Mouse (Mus musculus): ENCODE measurements at regions not wholly inside any gene's neighbourhood (a gene's known extent, or its start where the extent isn't known, plus 50 kb on each side); places are given as distances from the start of the nearest gene placed in this dataset.
A peak's percentile ranks its signal among the peaks of the same experiment; 100 is the strongest.

DNA sequence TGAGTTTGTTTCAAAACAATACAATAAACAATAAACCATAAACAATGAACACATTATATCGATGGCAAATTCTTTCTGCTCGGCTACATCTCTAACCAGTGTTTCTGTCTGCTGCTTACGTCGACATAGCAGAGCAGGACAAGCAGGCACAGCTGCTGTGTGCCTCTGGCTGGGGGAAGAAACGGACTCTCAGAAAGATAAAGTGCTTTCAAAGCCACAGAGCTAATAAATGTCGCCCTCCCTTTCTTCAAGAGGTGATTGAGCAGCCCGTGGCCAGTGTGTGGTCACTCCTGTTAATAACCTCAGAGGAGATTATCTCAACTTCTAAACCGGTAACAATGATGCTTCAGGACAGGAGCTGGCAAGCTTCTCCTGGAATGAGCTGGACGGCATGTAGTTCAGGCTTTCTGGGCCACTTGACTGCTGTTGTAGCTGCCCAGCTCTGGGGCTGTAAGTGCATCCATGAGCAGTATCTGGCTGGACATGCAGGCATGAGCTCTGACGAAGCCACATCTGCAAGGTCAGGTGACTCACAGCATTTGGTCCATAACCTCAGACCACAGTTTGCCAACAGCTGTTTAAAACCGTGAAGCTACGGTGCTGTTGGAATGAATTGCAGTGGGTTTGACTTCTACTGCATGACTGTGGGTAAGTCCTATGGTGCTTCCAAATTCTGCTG lies 55.6 kb downstream of the Evx1 start:
- 19% methylated on average over 12 of the region's 12 CpGs for WGBS
- no peak for ATAC-seq (ENCODE audit: insufficient read depth)
- H3K27ac ChIP-seq (ENCODE audit: low read depth): no peak overlapping the region
- no peak overlapping the region; the same call in 1 of the 2 replicates for H3K9ac ChIP-seq
- no peaks in the 10 kb centered on the region for H3K9me3 ChIP-seq (ENCODE audit: low read depth, low read length)
- DNase-seq: peak; percentile 33
- no peaks in the 10 kb centered on the region for H3K27me3 ChIP-seq (ENCODE audit: insufficient read depth, low read length)
- 0 out of 2 replicates have a peak, but pooled peaks cover 5% of the 10 kb centered on the region for H3K4me1 ChIP-seq (ENCODE audit: insufficient read depth)
- H3K36me3 ChIP-seq (ENCODE audit: insufficient read depth): no peaks in the 10 kb centered on the region
- no peak for TF ChIP-seq CTCF (IDR thresholded peaks at IDR 0.05; ENCODE audit: low read depth)
- H3K4me2 ChIP-seq: no peak overlapping the region
- H3K4me3 ChIP-seq (ENCODE audit: low read depth, low read length): no peak overlapping the region

DNA sequence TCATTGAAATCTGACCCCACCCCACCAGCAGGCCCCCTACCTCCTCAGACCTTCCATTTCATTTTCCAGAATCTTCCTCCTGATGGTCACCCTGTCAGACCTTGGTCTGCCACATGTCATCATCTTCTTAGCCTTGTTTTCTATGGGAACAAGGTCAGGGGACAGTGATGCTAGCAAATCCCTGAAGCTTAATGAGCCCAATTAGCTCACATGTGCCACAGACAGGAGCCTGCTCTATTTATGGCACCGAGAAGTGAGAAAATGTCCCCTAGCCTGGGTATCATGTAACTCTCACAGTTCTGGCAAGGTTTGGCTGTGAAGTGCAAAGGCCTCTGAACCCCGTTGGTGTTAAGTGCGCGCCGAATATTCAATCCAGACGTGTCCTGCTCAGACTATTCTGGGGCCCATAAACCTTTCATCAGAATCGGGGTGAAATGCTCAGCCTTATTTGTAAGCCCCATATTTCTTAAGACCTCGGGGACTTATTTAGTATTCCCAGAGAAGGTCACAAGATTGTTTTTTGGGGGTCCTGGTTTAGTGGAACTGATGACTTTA lies 57.6 kb downstream of the Evx1 start:
- Histone ChIP-seq H3K9me3 (ENCODE audit: low read depth, low read length) (no peaks in the 10 kb centered on the region), H3K27ac (ENCODE audit: low read depth) (no peak overlapping the region), H3K4me3 (ENCODE audit: low read depth, low read length) (no peak overlapping the region), H3K4me1 (ENCODE audit: insufficient read depth) (0 out of 2 replicates have a peak, but pooled peaks cover 5% of the 10 kb centered on the region), H3K36me3 (ENCODE audit: insufficient read depth) (no peaks in the 10 kb centered on the region), H3K27me3 (ENCODE audit: insufficient read depth, low read length) (no peaks in the 10 kb centered on the region), H3K4me2 (no peak overlapping the region), H3K9ac (no peak overlapping the region)
- TF ChIP-seq CTCF (IDR thresholded peaks at IDR 0.05; ENCODE audit: low read depth): no peak
- WGBS: 87% methylated on average over 8 of the region's 8 CpGs
- ATAC-seq (ENCODE audit: insufficient read depth) (no peak), DNase-seq (no peak)

DNA sequence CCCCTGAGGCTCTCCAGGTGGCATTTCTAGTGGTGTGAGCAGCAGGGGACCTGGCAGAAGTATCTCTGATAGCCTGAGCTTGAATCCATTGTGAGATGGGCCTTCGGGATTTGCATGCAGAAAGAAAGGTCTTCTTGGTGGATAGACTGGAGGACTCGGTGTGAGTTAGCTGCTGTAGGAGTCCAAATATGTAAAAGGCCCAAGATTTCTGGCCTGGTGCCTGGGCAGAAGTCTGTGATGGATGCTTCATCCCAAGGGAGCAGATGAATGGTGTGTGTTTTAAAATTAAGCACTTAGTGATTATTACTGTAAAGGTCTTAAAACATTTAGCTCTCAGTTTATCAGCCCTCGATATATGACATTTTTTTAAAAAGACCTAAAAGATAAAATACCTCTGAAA lies 65.8 kb downstream of the Evx1 start:
- Histone ChIP-seq H3K27ac (ENCODE audit: low read depth) (peak overlapping the region; percentile 63), H3K27me3 (ENCODE audit: insufficient read depth, low read length) (no peaks in the 10 kb centered on the region), H3K4me1 (ENCODE audit: insufficient read depth) (no peaks in the 10 kb centered on the region), H3K9ac (no peak overlapping the region), H3K4me2 (no peak overlapping the region), H3K36me3 (ENCODE audit: insufficient read depth) (no peaks in the 10 kb centered on the region), H3K4me3 (ENCODE audit: low read depth, low read length) (no peak overlapping the region), H3K9me3 (ENCODE audit: low read depth, low read length) (no peaks in the 10 kb centered on the region)
- DNase-seq: peak; percentile 86
- WGBS: 42% methylated on average over 3 of the region's 3 CpGs
- TF ChIP-seq CTCF (IDR thresholded peaks at IDR 0.05; ENCODE audit: low read depth): no peak
- peak; percentile 82; the same call in 1 of the 2 replicates for ATAC-seq (ENCODE audit: insufficient read depth)

DNA sequence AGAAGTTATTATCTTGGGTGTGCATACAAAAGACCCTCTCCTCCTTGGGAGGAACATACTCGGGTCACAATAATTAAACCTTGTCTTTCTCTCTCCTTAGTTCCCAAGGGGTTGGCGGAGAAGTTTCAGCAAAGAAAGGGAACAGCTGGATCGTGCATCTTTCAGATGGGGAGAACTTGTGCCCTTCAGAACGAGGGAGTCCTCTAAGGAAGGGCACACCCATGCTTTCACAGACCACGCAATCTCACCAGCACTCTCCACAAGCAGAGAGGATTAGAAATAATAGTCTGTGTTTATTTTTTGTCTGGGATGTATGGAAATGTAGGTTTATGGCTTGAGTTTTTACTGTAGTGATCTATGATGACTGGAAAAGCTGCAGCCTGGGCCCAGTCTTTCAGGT lies 66.3 kb downstream of the Evx1 start:
- no peak overlapping the region for H3K4me2 ChIP-seq
- H3K4me3 ChIP-seq (ENCODE audit: low read depth, low read length): no peak overlapping the region
- TF ChIP-seq CTCF (IDR thresholded peaks at IDR 0.05; ENCODE audit: low read depth): no peak
- ATAC-seq (ENCODE audit: insufficient read depth) (peak; percentile 84; the same call in 1 of the 2 replicates), DNase-seq (peak; percentile 72)
- H3K27ac ChIP-seq (ENCODE audit: low read depth): peak overlapping the region; percentile 63
- WGBS: 21% methylated on average over 5 of the region's 5 CpGs
- H3K4me1 ChIP-seq (ENCODE audit: insufficient read depth): no peaks in the 10 kb centered on the region
- H3K9me3 ChIP-seq (ENCODE audit: low read depth, low read length): no peaks in the 10 kb centered on the region
- no peak overlapping the region for H3K9ac ChIP-seq
- no peaks in the 10 kb centered on the region for H3K27me3 ChIP-seq (ENCODE audit: insufficient read depth, low read length)
- H3K36me3 ChIP-seq (ENCODE audit: insufficient read depth): no peaks in the 10 kb centered on the region

DNA sequence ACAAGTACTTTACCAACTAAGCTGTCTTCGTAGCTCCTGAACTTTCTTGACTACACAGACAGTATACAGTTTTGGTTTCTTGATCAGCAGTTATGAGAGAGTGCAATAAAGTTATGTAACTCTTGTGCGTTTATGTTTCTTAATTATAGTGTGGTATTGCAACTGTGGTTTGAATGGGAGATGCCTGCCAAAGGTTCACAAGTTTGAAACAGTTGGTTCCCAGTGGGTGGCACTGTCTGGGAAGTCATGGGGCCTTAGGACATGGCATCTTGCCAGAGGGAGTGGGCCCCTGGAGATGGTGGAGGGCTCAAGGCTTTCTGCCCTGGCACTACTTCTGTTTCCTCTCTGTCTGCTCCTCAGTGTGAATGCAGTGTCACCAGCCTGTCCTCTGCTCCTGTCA lies 71.7 kb downstream of the Evx1 start:
- H3K36me3 ChIP-seq (ENCODE audit: insufficient read depth): no peaks in the 10 kb centered on the region
- H3K4me2 ChIP-seq: no peak overlapping the region
- no peaks in the 10 kb centered on the region for H3K27me3 ChIP-seq (ENCODE audit: insufficient read depth, low read length)
- DNase-seq (peak; percentile 13), ATAC-seq (ENCODE audit: insufficient read depth) (no peak)
- 82% methylated on average over 2 of the region's 2 CpGs for WGBS
- no peaks in the 10 kb centered on the region for H3K4me1 ChIP-seq (ENCODE audit: insufficient read depth)
- H3K4me3 ChIP-seq (ENCODE audit: low read depth, low read length): no peak overlapping the region
- no peak for TF ChIP-seq CTCF (IDR thresholded peaks at IDR 0.05; ENCODE audit: low read depth)
- H3K9me3 ChIP-seq (ENCODE audit: low read depth, low read length): no peaks in the 10 kb centered on the region
- H3K9ac ChIP-seq: no peak overlapping the region
- no peak overlapping the region for H3K27ac ChIP-seq (ENCODE audit: low read depth)

DNA sequence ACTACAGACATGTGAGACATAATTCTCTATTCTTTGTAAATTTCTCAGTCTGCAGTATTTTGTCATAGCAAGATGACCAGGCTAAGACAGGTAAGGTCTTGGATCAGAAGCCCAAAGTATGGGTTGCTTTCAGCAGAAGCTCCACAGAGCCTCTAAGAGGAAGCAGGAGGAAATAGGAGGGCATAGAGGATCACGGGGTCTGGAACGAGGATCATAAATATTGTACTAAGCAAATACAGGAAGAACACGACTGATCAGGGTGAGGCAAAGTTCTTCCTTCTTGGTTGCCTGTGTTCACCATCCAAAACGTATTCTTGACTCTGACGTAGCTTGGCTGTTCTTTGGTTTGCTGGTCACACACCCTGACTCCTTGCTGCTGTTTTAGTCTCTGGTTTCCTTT lies 88.1 kb downstream of the Evx1 start:
- Histone ChIP-seq H3K27me3 (ENCODE audit: insufficient read depth, low read length) (no peaks in the 10 kb centered on the region), H3K9me3 (ENCODE audit: low read depth, low read length) (no peaks in the 10 kb centered on the region), H3K4me3 (ENCODE audit: low read depth, low read length) (no peak overlapping the region), H3K4me2 (no peak overlapping the region), H3K4me1 (ENCODE audit: insufficient read depth) (no peaks in the 10 kb centered on the region), H3K36me3 (ENCODE audit: insufficient read depth) (no peaks in the 10 kb centered on the region), H3K27ac (ENCODE audit: low read depth) (no peak overlapping the region), H3K9ac (no peak overlapping the region)
- DNase-seq (no peak), ATAC-seq (ENCODE audit: insufficient read depth) (no peak)
- TF ChIP-seq CTCF (IDR thresholded peaks at IDR 0.05; ENCODE audit: low read depth): no peak
- 59% methylated on average over 5 of the region's 5 CpGs for WGBS

DNA sequence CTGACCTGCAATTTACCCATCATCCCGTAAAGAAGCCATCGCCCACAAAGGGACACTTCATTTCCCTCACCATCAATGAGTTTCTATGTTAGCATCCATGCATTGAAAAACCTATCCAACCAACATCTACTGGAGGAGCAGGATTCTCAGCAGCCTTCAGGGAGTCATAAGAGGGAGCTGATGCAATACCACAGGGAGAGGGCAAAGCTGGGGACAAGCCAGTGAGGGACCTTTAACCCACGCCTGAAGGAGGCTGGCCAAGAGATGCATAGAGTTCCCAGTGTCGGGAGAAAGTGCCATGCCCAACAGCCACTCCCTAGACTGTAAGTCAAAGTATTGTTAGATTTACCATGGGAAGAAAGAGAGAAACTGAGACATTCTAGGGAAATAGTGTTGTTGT lies 96.7 kb downstream of the Evx1 start:
- WGBS: 82% methylated on average over 4 of the region's 4 CpGs
- H3K4me1 ChIP-seq (ENCODE audit: insufficient read depth): no peaks in the 10 kb centered on the region

More for the DNA sequence above, 96.7 kb downstream of the Evx1 start:
- Histone ChIP-seq H3K27me3 (ENCODE audit: insufficient read depth, low read length) (no peaks in the 10 kb centered on the region), H3K36me3 (ENCODE audit: insufficient read depth) (no peaks in the 10 kb centered on the region), H3K4me3 (ENCODE audit: low read depth, low read length) (no peak overlapping the region), H3K9ac (no peak overlapping the region), H3K9me3 (ENCODE audit: low read depth, low read length) (no peaks in the 10 kb centered on the region), H3K4me2 (no peak overlapping the region), H3K27ac (ENCODE audit: low read depth) (no peak overlapping the region)
- DNase-seq (no peak), ATAC-seq (ENCODE audit: insufficient read depth) (no peak)
- no peak for TF ChIP-seq CTCF (IDR thresholded peaks at IDR 0.05; ENCODE audit: low read depth)

All from lung, embryonic 14.5 days (tissue).